Mouse (Mus musculus): ENCODE data around the gene Pidd1. TPM values are rescaled to one million over a fixed set of nuclear protein-coding genes. Genes with fewer than 3 reads are reported as not detected.

Pidd1 gene
- polyA plus RNA-seq, 1 experiment: 22.1 TPM

GRCm38 (mm10) chr7:141470637-141470944 lies 26.8 kb upstream of the Pidd1 start:
- no peak for TF ChIP-seq CTCF (IDR thresholded peaks at IDR 0.05; ENCODE audit: low read depth, low read length)
- no peak for TF ChIP-seq EP300 (IDR thresholded peaks at IDR 0.05; ENCODE audit: insufficient read depth, low read depth, low read length)
- TF ChIP-seq POLR2A (IDR thresholded peaks at IDR 0.05; ENCODE audit: insufficient read depth, low read length): no peak
- Histone ChIP-seq H3K27ac (ENCODE audit: insufficient read depth, low read length) (no peak overlapping the region), H3K27me3 (ENCODE audit: control insufficient read depth, insufficient read depth, low read length, poor library complexity, severe bottlenecking) (no peaks in the 10 kb centered on the region), H3K4me1 (ENCODE audit: control insufficient read depth, insufficient read depth, low read length) (peaks cover 3% of the 10 kb centered on the region), H3K9me3 (replicated peaks; ENCODE audit: control insufficient read depth, insufficient read depth, low read length, poor library complexity, severe bottlenecking) (no peaks in the 10 kb centered on the region), H3K4me3 (ENCODE audit: low read depth, low read length) (no peak overlapping the region), H3K9ac (ENCODE audit: low read depth, poor library complexity, severe bottlenecking) (no peak overlapping the region), H3K36me3 (ENCODE audit: control insufficient read depth, insufficient read depth, low read length, poor library complexity, severe bottlenecking) (peaks cover 22% of the 10 kb centered on the region)

- Histone ChIP-seq H3K9ac (ENCODE audit: low read depth, poor library complexity, severe bottlenecking) (no peak overlapping the region), H3K27ac (ENCODE audit: insufficient read depth, low read length) (no peak overlapping the region), H3K36me3 (ENCODE audit: control insufficient read depth, insufficient read depth, low read length, poor library complexity, severe bottlenecking) (peaks cover 22% of the 10 kb centered on the region), H3K27me3 (ENCODE audit: control insufficient read depth, insufficient read depth, low read length, poor library complexity, severe bottlenecking) (no peaks in the 10 kb centered on the region), H3K4me3 (ENCODE audit: low read depth, low read length) (no peak overlapping the region), H3K4me1 (ENCODE audit: control insufficient read depth, insufficient read depth, low read length) (peaks cover 5% of the 10 kb centered on the region), H3K9me3 (replicated peaks; ENCODE audit: control insufficient read depth, insufficient read depth, low read length, poor library complexity, severe bottlenecking) (no peaks in the 10 kb centered on the region)
- TF ChIP-seq POLR2A (IDR thresholded peaks at IDR 0.05; ENCODE audit: insufficient read depth, low read length) (no peak), EP300 (IDR thresholded peaks at IDR 0.05; ENCODE audit: insufficient read depth, low read depth, low read length) (no peak), CTCF (IDR thresholded peaks at IDR 0.05; ENCODE audit: low read depth, low read length) (no peak)
These were observed 26.2 kb upstream of the Pidd1 start for GRCm38 (mm10) chr7:141469901-141470636.

- H3K27ac ChIP-seq (ENCODE audit: insufficient read depth, low read length): peak overlapping the region; percentile 29
- H3K4me3 ChIP-seq (ENCODE audit: low read depth, low read length): peak overlapping the region; percentile 88
- peak overlapping the region; percentile 77 for H3K9ac ChIP-seq (ENCODE audit: low read depth, poor library complexity, severe bottlenecking)
- H3K4me1 ChIP-seq (ENCODE audit: control insufficient read depth, insufficient read depth, low read length): peaks cover 5% of the 10 kb centered on the region
- no peaks in the 10 kb centered on the region for H3K9me3 ChIP-seq (replicated peaks; ENCODE audit: control insufficient read depth, insufficient read depth, low read length, poor library complexity, severe bottlenecking)
- TF ChIP-seq EP300 (IDR thresholded peaks at IDR 0.05; ENCODE audit: insufficient read depth, low read depth, low read length): no peak
- TF ChIP-seq POLR2A (IDR thresholded peaks at IDR 0.05; ENCODE audit: insufficient read depth, low read length): no peak
- TF ChIP-seq CTCF (IDR thresholded peaks at IDR 0.05; ENCODE audit: low read depth, low read length): no peak
- no peaks in the 10 kb centered on the region for H3K27me3 ChIP-seq (ENCODE audit: control insufficient read depth, insufficient read depth, low read length, poor library complexity, severe bottlenecking)
- peaks cover 22% of the 10 kb centered on the region for H3K36me3 ChIP-seq (ENCODE audit: control insufficient read depth, insufficient read depth, low read length, poor library complexity, severe bottlenecking)
These were observed 25.5 kb upstream of the Pidd1 start for GRCm38 (mm10) chr7:141469352-141469751.

GRCm38 (mm10) chr7:141468522-141469211 lies 24.8 kb upstream of the Pidd1 start:
- peaks cover 22% of the 10 kb centered on the region for H3K36me3 ChIP-seq (ENCODE audit: control insufficient read depth, insufficient read depth, low read length, poor library complexity, severe bottlenecking)
- H3K27ac ChIP-seq (ENCODE audit: insufficient read depth, low read length): peak overlapping the region; percentile 68
- TF ChIP-seq CTCF (IDR thresholded peaks at IDR 0.05; ENCODE audit: low read depth, low read length) (peak; percentile 53), EP300 (IDR thresholded peaks at IDR 0.05; ENCODE audit: insufficient read depth, low read depth, low read length) (no peak), POLR2A (IDR thresholded peaks at IDR 0.05; ENCODE audit: insufficient read depth, low read length) (peak; percentile 47)
- peaks cover 5% of the 10 kb centered on the region for H3K4me1 ChIP-seq (ENCODE audit: control insufficient read depth, insufficient read depth, low read length)
- peak overlapping the region; percentile 77 for H3K9ac ChIP-seq (ENCODE audit: low read depth, poor library complexity, severe bottlenecking)
- no peaks in the 10 kb centered on the region for H3K9me3 ChIP-seq (replicated peaks; ENCODE audit: control insufficient read depth, insufficient read depth, low read length, poor library complexity, severe bottlenecking)
- H3K27me3 ChIP-seq (ENCODE audit: control insufficient read depth, insufficient read depth, low read length, poor library complexity, severe bottlenecking): no peaks in the 10 kb centered on the region
- H3K4me3 ChIP-seq (ENCODE audit: low read depth, low read length): peak overlapping the region; percentile 88

GRCm38 (mm10) chr7:141468164-141468521 lies 24.3 kb upstream of the Pidd1 start:
- TF ChIP-seq CTCF (IDR thresholded peaks at IDR 0.05; ENCODE audit: low read depth, low read length) (no peak), POLR2A (IDR thresholded peaks at IDR 0.05; ENCODE audit: insufficient read depth, low read length) (no peak), EP300 (IDR thresholded peaks at IDR 0.05; ENCODE audit: insufficient read depth, low read depth, low read length) (no peak)
- H3K4me1 ChIP-seq (ENCODE audit: control insufficient read depth, insufficient read depth, low read length): peaks cover 5% of the 10 kb centered on the region
- peak overlapping the region; percentile 88 for H3K4me3 ChIP-seq (ENCODE audit: low read depth, low read length)
- H3K27ac ChIP-seq (ENCODE audit: insufficient read depth, low read length): peak overlapping the region; percentile 68
- no peaks in the 10 kb centered on the region for H3K27me3 ChIP-seq (ENCODE audit: control insufficient read depth, insufficient read depth, low read length, poor library complexity, severe bottlenecking)
- H3K9ac ChIP-seq (ENCODE audit: low read depth, poor library complexity, severe bottlenecking): peak overlapping the region; percentile 77
- peaks cover 22% of the 10 kb centered on the region for H3K36me3 ChIP-seq (ENCODE audit: control insufficient read depth, insufficient read depth, low read length, poor library complexity, severe bottlenecking)
- no peaks in the 10 kb centered on the region for H3K9me3 ChIP-seq (replicated peaks; ENCODE audit: control insufficient read depth, insufficient read depth, low read length, poor library complexity, severe bottlenecking)
